Mouse (Mus musculus): ENCODE results near the gene Igf1r. TPM values are rescaled to one million over a fixed set of nuclear protein-coding genes. Genes with fewer than 3 reads are reported as not detected.

The Igf1r gene
- polyA plus RNA-seq, 1 experiment from 2014 or later = 21.0 TPM

DNA sequence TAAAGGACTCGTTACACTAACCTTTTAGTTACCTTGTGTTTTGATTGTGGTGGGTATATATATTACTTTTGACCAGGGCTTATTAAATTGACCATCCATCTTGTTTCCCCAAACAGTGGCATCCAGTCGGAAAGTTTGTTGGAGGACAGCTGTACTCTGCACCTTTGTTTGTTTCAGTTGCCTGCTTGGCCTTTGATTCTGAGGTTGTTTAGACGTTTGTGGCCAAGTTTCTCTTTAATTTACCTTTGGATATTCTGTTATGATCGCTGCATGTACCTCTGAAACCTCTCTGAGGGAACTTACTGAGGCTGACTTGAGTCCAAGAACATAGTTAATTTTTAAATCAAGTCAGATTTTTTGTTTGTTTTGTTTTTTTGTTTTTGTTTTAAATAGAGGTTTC, 94.5 kb downstream of the Igf1r start:
- Histone ChIP-seq H3K4me3 (replicated peaks; ENCODE audit: low read length) (no peak overlapping the region), H3K27me3 (ENCODE audit: control insufficient read depth, insufficient read depth, low read length) (no peaks in the 10 kb centered on the region), H3K27ac (no peak overlapping the region), H3K36me3 (replicated peaks; ENCODE audit: control insufficient read depth, insufficient read depth) (no peaks in the 10 kb centered on the region), H3K4me1 (replicated peaks; ENCODE audit: control insufficient read depth, insufficient read depth, low read length) (peaks cover 7% of the 10 kb centered on the region; the same call in 1 of the 2 replicates), H3K9me3 (ENCODE audit: control insufficient read depth, low read length) (no peaks in the 10 kb centered on the region), H3K4me2 (replicated peaks) (no peak overlapping the region), H3K9ac (no peak overlapping the region)
- DNase-seq (ENCODE audit: low spot score) (no peak), ATAC-seq (ENCODE audit: low FRiP score) (no peak)
- 80% methylated on average over 4 of the region's 4 CpGs for WGBS

DNA sequence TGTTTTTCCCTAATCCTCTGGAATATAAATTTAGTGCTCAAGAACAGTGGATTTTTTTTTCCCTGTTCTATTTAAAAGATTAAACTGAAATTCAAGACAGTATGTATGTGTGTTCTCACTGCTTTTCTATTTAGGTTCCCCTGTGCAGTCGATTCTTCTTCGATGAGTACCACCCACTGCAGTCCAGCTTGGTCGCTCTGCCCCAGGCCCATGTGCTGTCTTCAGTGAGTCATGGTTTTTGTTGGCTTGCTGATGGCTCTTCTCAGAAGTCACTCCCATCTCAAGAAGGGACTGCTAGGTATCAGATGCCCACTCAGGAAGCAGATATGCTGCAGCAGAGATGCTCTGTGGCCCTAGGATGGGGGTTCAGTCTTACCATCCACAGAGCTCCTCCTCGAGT, 95.9 kb downstream of the Igf1r start:
- Histone ChIP-seq H3K9ac (no peak overlapping the region), H3K9me3 (ENCODE audit: control insufficient read depth, low read length) (no peaks in the 10 kb centered on the region), H3K36me3 (replicated peaks; ENCODE audit: control insufficient read depth, insufficient read depth) (no peaks in the 10 kb centered on the region), H3K27ac (no peak overlapping the region), H3K4me1 (replicated peaks; ENCODE audit: control insufficient read depth, insufficient read depth, low read length) (0 out of 2 replicates have a peak, but pooled peaks cover 11% of the 10 kb centered on the region), H3K27me3 (ENCODE audit: control insufficient read depth, insufficient read depth, low read length) (no peaks in the 10 kb centered on the region), H3K4me3 (replicated peaks; ENCODE audit: low read length) (no peak overlapping the region), H3K4me2 (replicated peaks) (no peak overlapping the region)
- WGBS = 89% methylated on average over 4 of the region's 4 CpGs
- no peak for ATAC-seq (ENCODE audit: low FRiP score)
- no peak for DNase-seq (ENCODE audit: low spot score)

- ATAC-seq (ENCODE audit: low FRiP score) (no peak), DNase-seq (ENCODE audit: low spot score) (no peak)
- Histone ChIP-seq H3K4me2 (replicated peaks) (no peak overlapping the region), H3K27ac (no peak overlapping the region), H3K27me3 (ENCODE audit: control insufficient read depth, insufficient read depth, low read length) (no peaks in the 10 kb centered on the region), H3K4me3 (replicated peaks; ENCODE audit: low read length) (no peak overlapping the region), H3K4me1 (replicated peaks; ENCODE audit: control insufficient read depth, insufficient read depth, low read length) (peaks cover 13% of the 10 kb centered on the region), H3K36me3 (replicated peaks; ENCODE audit: control insufficient read depth, insufficient read depth) (no peaks in the 10 kb centered on the region), H3K9ac (no peak overlapping the region), H3K9me3 (ENCODE audit: control insufficient read depth, low read length) (no peaks in the 10 kb centered on the region)
- WGBS = 61% methylated on average over 7 of the region's 7 CpGs
Measured at GRCm38 (mm10) chr7:68049048-68049447, 96.4 kb downstream of the Igf1r start.

DNA sequence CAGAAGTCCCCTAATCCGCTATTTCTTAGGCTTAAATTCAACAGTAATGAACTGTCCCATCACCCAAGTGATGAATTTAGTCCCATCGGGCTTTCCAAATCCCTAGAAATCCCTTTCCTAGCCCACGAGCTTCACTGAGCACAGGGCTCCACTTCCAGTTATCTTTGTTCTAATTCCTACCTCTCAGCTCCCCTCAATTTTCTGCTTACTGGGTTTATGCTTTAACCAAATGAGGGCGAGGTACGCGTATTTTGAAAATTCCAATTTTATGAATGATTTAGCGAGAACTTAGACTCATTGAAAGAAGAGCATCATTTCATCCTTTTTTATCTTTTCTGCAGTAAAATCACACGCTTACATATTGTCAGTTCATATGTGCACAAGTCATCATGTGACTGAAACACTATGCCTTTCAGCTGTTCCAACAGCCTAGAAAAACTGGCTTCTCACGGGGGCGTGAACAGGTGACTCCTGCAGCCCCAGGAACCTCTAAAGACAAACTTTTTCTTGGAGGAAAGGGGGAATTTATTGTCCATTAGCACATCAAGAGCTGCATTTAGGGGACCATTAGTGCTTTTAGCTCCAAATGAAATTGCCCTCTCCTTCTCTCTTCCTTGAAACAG, 100.5 kb downstream of the Igf1r start:
- H3K27me3 ChIP-seq (ENCODE audit: control insufficient read depth, insufficient read depth, low read length) = no peaks in the 10 kb centered on the region
- WGBS = 88% methylated on average over 10 of the region's 10 CpGs
- no peak overlapping the region for H3K27ac ChIP-seq
- no peak for ATAC-seq (ENCODE audit: low FRiP score)
- H3K36me3 ChIP-seq (replicated peaks; ENCODE audit: control insufficient read depth, insufficient read depth) = no peaks in the 10 kb centered on the region
- peaks cover 24% of the 10 kb centered on the region for H3K4me1 ChIP-seq (replicated peaks; ENCODE audit: control insufficient read depth, insufficient read depth, low read length)
- H3K9me3 ChIP-seq (ENCODE audit: control insufficient read depth, low read length) = no peaks in the 10 kb centered on the region
- no peak overlapping the region for H3K9ac ChIP-seq
- no peak overlapping the region for H3K4me3 ChIP-seq (replicated peaks; ENCODE audit: low read length)
- DNase-seq (ENCODE audit: low spot score) = no peak
- H3K4me2 ChIP-seq (replicated peaks) = no peak overlapping the region

GRCm38 (mm10) chr7:68054498-68054897, 101.9 kb downstream of the Igf1r start:
- no peak overlapping the region for H3K4me2 ChIP-seq (replicated peaks)
- no peaks in the 10 kb centered on the region for H3K36me3 ChIP-seq (replicated peaks; ENCODE audit: control insufficient read depth, insufficient read depth)
- no peak overlapping the region; the same call in 1 of the 2 replicates for H3K27ac ChIP-seq
- no peaks in the 10 kb centered on the region for H3K9me3 ChIP-seq (ENCODE audit: control insufficient read depth, low read length)
- H3K27me3 ChIP-seq (ENCODE audit: control insufficient read depth, insufficient read depth, low read length) = no peaks in the 10 kb centered on the region
- H3K4me1 ChIP-seq (replicated peaks; ENCODE audit: control insufficient read depth, insufficient read depth, low read length) = peaks cover 21% of the 10 kb centered on the region
- H3K9ac ChIP-seq = no peak overlapping the region
- WGBS = 64% methylated on average over 2 of the region's 2 CpGs
- H3K4me3 ChIP-seq (replicated peaks; ENCODE audit: low read length) = no peak overlapping the region
- DNase-seq (ENCODE audit: low spot score) (no peak), ATAC-seq (ENCODE audit: low FRiP score) (no peak)

DNA sequence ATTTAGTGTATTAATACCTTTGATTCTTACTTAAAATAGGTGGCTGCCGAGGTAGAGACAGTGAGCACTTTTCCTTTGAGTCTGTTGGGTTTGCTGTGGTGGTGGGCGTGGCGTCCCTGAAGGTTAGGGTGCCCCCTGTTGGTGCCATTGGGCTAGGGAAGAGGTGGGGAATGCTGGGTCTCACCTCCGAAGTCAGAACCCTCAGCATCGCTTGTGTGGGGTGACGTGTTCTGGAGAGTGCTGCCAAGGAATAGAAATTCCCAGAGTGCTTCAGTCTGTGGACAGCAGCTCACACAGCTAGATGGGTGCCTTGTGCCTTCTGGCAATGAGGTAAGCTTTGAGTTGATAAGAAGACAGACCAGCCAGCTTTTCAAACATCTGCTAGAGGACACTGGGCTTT, 102.3 kb downstream of the Igf1r start:
- DNase-seq (ENCODE audit: low spot score) (no peak), ATAC-seq (ENCODE audit: low FRiP score) (no peak)
- WGBS = 82% methylated on average over 6 of the region's 6 CpGs
- Histone ChIP-seq H3K9me3 (ENCODE audit: control insufficient read depth, low read length) (no peaks in the 10 kb centered on the region), H3K36me3 (replicated peaks; ENCODE audit: control insufficient read depth, insufficient read depth) (no peaks in the 10 kb centered on the region), H3K27me3 (ENCODE audit: control insufficient read depth, insufficient read depth, low read length) (no peaks in the 10 kb centered on the region), H3K4me1 (replicated peaks; ENCODE audit: control insufficient read depth, insufficient read depth, low read length) (peaks cover 17% of the 10 kb centered on the region), H3K4me3 (replicated peaks; ENCODE audit: low read length) (no peak overlapping the region), H3K9ac (no peak overlapping the region), H3K4me2 (replicated peaks) (no peak overlapping the region), H3K27ac (0 out of 2 replicates have a peak overlapping the region, but pooled peaks have one; percentile 26)

DNA sequence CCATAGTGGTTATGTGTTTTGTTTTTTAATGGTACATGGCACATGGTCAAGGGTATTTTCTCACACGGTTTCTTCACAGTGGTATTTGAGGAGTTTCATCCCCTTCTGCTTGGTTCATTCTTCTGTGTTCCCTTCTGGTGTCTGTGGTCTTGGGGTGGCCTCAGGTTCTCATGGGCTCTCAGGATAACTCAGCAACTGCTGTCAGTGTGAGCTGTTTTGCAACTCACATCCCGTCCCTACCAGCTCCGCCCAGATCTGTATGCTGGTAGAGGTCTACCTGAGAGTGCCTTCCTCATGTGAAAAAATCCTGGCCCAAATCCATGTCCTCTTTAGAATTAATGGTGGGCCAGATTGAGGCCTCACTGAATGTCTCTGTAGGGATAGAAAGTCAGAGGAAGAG, 104.4 kb downstream of the Igf1r start:
- Histone ChIP-seq H3K27me3 (ENCODE audit: control insufficient read depth, insufficient read depth, low read length) (no peaks in the 10 kb centered on the region), H3K9me3 (ENCODE audit: control insufficient read depth, low read length) (no peaks in the 10 kb centered on the region), H3K27ac (no peak overlapping the region), H3K4me2 (replicated peaks) (no peak overlapping the region), H3K36me3 (replicated peaks; ENCODE audit: control insufficient read depth, insufficient read depth) (no peaks in the 10 kb centered on the region), H3K4me1 (replicated peaks; ENCODE audit: control insufficient read depth, insufficient read depth, low read length) (peaks cover 22% of the 10 kb centered on the region), H3K4me3 (replicated peaks; ENCODE audit: low read length) (no peak overlapping the region), H3K9ac (no peak overlapping the region)
- DNase-seq (ENCODE audit: low spot score) = no peak
- ATAC-seq (ENCODE audit: low FRiP score) = no peak
- WGBS = 86% methylated on average over 3 of the region's 3 CpGs

DNA sequence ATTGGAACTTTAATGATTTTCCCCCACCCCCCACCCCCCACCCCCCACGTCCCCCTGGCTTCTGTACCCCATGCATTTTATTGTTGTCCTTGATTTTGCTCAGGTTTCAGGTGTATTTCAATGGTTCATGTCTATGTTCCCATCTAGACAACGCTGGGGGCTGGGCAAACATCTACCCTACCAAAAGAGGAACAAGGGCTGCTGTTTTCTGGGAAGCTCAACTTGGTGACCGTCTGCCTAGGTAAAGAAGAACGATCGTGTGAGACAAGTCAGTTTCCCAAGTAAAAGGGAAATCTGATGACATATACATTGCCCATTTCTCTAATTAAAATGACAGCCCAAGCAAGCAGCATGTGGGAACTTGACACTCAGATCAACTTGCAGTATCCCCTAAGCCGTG, 107.1 kb downstream of the Igf1r start:
- Histone ChIP-seq H3K4me3 (replicated peaks; ENCODE audit: low read length) (no peak overlapping the region), H3K4me1 (replicated peaks; ENCODE audit: control insufficient read depth, insufficient read depth, low read length) (peaks cover 26% of the 10 kb centered on the region), H3K27ac (no peak overlapping the region), H3K9ac (no peak overlapping the region), H3K36me3 (replicated peaks; ENCODE audit: control insufficient read depth, insufficient read depth) (no peaks in the 10 kb centered on the region), H3K4me2 (replicated peaks) (no peak overlapping the region), H3K9me3 (ENCODE audit: control insufficient read depth, low read length) (no peaks in the 10 kb centered on the region), H3K27me3 (ENCODE audit: control insufficient read depth, insufficient read depth, low read length) (no peaks in the 10 kb centered on the region)
- 90% methylated on average over 6 of the region's 6 CpGs for WGBS
- DNase-seq (ENCODE audit: low spot score) = no peak
- no peak for ATAC-seq (ENCODE audit: low FRiP score)

DNA sequence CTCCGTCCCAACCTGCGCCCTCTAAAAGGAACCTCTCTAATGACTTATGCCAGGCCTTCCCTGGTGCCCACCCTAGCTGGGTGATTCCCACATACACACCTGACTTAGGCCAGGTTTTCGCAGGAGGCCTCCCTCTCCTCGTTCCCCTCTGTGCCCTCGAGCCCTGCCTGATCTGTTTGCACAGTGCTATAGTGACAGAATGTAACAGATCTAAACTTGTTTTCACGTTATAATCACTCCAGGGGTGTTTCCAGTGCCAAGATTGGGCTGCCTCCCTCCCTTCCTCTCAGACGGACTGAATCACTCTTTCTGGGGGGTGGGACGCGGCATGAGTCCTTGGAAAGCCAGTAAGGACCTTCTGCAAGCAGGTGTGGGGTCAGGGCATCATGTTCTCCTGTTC, 108.8 kb downstream of the Igf1r start:
- H3K4me2 ChIP-seq (replicated peaks) = no peak overlapping the region
- no peaks in the 10 kb centered on the region for H3K27me3 ChIP-seq (ENCODE audit: control insufficient read depth, insufficient read depth, low read length)
- H3K36me3 ChIP-seq (replicated peaks; ENCODE audit: control insufficient read depth, insufficient read depth) = no peaks in the 10 kb centered on the region
- no peaks in the 10 kb centered on the region for H3K9me3 ChIP-seq (ENCODE audit: control insufficient read depth, low read length)
- 83% methylated on average over 9 of the region's 9 CpGs for WGBS
- H3K4me1 ChIP-seq (replicated peaks; ENCODE audit: control insufficient read depth, insufficient read depth, low read length) = peaks cover 26% of the 10 kb centered on the region
- H3K9ac ChIP-seq = no peak overlapping the region
- ATAC-seq (ENCODE audit: low FRiP score) (no peak), DNase-seq (ENCODE audit: low spot score) (no peak)
- H3K27ac ChIP-seq = no peak overlapping the region
- H3K4me3 ChIP-seq (replicated peaks; ENCODE audit: low read length) = no peak overlapping the region
